Mouse (Mus musculus) kidney, adult 18-20 months (tissue): ENCODE data around the gene Armh4.
"Not testable (repeated sequence)": the region's sequence is repeated elsewhere in the genome, so short reads cannot be mapped to it uniquely, and the experiment has no call there.

Source experiments
- DNase-seq: peaks from one replicate; pipeline ENCODE4 v3.0.0; 2021

The Armh4 gene

DNA sequence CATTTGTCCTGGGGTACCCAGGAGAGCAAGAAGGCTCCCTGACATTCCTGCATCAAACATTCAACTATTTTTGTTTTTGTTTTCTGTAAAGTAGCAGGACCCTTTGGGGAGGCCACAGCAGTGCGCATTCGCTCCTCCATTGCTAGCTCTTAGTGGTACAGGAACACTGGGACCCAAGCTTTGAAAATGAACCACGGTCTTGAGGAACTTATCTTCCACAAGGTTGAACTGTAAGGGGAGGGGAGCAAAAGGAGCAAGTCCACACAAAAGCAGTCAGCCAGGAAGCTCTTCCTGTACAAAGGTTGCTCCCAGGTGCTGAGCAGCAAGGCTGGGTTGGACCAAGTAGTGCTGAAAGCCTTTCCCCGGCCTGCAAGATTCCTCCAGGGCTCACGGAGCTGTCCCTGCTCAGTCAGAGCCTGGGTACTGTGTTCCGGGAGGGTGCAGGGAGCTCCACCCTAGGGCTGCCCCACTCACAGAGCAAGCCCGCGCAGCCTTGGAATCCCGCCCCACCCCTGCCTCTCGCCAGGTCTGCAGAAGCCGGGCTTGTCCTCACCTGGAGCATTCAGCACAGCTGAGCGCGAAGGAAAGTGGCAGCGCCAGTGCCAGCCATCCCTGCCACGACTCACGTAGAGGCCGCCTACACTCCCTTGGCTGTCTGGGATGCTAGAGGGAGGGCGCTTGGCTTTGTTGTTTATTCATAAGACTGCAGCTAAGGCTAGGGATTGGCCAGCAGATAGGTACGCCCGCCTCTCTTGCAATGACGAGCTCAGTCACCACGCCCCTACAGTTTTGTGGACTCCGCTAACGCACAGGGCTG is at the start of gene Armh4:
TSS of gene Armh4 (minus strand) at position 669 of the 817 bp plus-strand sequence.
- peak; percentile 71 for DNase-seq

DNA sequence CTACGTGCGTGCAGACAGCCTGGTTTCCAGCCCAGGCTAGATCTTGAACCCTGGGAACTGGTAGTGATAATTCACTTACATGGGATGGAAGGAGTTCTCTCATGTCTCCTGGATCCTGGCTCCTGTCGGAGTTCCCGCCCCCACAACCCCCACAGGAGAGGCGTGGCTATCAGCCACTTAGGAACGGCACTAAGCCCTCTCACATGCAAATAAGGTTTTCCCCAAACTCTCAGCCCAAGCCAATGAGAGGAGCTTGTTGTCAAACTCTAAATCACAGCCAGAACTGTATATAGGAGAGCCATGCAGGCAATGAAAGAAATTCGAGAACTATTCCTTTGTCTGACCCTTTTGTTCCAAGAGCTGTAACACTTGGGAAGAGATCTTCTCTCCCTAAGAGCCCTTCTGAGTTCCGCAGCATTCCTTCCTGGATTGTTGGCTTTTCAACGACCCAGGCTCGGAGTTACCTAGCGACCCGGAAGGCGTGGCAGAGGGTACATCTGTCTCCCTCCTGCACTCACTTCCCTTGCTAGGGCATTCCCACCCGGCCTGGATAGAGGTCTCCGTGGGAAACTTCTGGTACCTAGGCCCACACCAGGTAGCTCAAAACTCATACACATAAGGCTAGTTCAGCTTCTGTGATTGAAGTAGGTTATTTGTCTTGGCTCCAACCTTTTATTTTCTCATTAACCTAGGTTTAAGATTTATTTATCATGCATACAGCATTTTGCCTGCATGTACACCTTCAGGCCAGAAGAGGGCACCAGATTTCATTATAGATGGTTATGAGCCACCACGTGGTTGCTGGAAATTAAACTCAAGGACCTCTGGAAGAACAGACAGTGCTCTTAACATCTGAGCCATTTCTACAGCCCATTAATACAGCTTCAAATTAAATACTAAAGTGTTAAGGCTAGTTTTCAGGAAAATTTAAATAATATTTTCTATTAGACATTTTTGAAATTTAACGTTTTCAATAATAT is 46.3 kb upstream of the Armh4 start:
- DNase-seq: no peak

DNA sequence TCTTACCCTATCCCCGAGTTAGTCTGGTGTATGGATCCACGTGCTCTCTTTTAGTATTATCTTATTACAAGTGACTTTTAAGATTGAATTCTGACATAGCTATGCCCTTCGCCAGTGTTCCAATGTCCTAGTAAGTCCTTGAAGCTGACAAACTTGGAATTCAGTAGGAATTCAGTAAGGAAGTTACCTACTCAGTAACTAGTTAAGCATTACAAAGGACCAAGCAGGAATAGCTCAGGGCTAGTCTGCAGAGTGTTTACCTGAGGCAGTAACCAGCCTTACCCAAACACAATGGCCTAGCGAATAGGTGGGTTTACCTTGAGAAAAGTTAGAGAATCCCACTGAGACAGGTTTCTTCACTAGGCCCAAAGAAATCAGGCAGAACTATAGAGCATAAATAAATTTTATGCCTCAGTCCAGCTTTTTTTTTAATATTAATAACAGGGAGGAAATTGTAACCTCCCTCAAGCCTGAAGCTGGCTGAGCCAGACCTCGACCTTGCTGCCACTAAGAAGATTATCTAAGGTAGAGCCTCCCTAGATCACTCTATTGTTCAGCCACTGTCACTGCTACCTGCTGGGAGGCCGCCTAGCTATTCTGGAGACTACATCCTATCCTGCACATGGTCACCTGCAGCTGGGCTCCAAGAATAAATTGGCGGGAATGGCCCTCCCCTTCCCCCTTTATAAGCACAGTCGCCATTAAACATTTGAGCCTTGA is 36.7 kb upstream of the Armh4 start:
- not testable (repeated sequence) for DNase-seq

DNA sequence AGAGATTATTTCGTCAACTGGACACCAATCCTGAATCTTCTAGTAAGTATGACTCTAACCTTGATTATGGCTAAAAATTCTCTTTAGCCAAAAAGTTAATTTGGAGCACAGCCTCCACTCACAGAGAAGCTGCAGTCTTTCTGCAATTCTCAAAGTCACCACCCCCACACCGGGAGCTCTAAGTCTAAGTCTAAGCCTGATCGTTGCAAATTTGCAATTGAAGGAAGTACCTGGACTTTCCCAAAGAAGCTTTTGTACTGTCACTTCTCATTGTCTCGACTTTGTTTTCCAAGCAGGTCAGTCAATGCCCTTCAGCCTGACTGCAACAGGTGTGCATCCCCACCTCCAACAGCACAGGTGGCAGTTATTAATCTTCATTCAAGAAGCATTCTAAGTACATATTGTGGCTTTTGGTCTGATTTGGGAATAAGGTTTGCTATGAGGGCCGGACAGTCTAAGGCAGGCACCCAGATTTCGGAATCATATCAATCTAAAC is 35.6 kb upstream of the Armh4 start:
- DNase-seq: not testable (repeated sequence)

DNA sequence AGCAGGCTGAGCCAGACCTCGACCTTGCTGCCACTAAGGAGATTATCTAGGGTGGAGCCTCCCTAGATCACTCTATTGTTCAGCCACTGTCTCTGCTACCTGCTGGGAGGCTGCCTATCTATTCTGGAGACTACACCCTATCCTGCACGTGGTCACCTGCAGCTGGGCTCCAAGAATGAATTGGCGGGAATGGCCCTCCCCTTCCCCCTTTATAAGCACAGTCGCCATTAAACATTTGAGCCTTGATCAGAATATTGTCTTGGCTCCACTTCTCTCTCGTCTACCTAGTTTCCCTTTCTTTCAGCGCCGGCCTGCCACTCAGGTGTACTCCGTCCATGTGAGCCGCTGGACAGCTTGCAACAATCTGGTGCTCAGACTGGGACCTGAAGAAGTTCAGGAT is 29.8 kb upstream of the Armh4 start:
- not testable (repeated sequence) for DNase-seq

DNA sequence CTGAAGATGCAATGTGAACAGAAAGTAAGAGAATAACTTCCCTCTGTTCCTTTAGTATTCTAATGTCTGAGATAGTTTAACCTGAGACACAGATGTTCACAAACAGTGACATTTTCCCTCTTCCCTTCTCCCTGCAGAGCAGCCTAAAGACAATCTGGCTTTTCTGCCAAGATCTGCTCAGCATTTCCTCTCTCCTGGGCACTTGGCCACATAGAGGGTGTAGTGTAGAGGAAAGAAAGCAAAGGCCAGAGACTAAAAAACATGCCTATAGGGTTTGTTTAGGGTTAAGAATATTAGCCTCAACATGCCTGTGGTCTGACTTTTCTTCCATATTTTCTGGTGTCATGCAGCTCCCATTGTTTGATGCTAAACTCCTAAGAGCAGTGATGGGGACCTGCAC is 21.9 kb upstream of the Armh4 start:
- not testable (repeated sequence) for DNase-seq

DNA sequence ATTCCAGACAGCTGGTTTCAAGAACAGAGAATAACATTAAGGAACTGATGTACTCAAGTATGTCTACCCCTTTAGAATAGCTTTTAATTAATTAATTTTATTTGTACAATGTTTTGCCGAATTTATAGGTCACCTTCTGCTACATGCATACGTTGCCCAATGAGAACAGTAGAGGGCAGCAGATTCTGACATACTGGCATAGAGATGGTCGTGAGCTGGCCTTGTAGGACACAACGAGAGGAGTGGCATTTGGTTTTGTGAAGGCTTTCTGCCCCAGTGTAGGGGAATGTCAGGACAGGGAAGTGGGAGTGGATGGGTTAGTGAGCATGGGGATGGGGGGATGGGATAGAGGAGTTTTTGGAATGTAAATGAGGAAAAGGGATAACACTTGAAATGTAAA is 18.3 kb upstream of the Armh4 start:
- DNase-seq: no peak

DNA sequence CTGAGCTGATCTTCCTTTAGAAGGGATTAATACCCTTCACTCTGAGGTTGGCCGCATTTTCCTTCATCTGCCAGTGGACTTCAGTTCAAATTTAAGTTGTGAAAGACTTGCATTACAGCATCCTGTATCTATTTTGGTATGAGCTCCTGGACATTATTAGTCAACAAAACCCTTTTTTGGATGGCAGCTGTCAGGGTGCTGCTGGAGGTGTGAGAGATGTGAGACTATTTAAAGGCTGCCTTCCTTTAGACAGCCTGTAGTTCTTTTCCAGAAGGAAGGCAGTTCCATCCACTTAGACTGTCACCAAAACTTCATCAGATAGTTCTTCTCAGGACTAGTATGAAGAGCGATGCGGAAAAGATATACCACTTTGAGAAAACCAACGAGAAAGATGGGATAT is 10.8 kb upstream of the Armh4 start:
- DNase-seq: no peak

DNA sequence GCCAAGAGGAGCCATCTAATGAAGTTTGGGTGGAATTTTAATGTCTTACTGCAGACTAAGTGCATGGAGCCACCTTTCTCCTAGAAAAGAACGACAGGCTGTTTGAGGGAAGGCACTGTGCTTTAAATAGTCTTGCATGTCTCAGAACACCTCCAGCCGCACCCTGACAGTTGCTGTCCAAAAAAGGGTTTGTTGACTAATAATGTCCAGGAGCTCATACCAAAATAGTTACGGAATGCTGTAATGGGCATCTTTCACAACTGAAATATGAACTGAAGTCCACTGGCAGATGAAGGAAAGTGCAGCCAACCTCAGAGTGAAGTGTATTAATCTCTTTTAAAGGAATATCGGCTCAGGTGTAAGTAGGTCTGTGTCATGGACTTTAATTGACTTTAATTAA is 7.4 kb upstream of the Armh4 start:
- DNase-seq: no peak

DNA sequence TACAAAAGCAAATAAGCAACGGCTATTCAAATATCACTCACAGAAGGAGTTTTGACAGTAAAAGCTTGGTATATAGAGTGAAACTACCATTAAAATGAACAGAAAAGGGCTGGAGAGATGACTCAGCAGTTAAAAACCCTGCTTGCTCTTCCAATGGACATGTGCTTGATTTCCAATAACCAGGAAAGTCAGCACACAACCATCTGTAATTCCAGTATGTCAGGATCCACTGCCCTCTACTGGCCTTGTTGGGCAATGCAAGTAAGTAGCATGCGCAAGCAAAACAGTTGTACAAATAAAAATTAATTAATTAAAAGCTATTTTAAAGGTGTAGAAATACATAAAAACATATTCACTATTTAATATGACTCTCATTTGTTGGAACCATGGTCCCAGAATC is 2.6 kb upstream of the Armh4 start:
- peak; percentile 59 for DNase-seq

DNA sequence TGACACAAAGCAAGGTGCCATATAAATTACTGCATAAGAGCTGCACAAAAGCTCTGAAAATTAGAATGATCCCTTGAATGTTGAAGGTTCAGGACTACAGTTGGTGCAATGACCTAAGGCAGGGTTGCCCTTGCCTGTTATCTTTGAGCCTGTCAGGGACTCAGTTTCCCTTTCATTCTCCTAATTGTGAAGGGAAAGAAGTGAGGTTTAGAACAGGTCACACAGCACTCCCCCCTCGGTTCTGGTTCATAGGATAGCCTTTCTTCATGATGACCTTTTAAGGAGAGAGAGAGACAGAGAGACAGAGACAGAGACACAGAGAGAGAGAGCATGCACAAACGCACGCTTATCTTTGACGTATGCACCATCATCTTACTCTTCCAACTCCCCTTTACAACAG is 683 bp upstream of the Armh4 start:
- no peak for DNase-seq

DNA sequence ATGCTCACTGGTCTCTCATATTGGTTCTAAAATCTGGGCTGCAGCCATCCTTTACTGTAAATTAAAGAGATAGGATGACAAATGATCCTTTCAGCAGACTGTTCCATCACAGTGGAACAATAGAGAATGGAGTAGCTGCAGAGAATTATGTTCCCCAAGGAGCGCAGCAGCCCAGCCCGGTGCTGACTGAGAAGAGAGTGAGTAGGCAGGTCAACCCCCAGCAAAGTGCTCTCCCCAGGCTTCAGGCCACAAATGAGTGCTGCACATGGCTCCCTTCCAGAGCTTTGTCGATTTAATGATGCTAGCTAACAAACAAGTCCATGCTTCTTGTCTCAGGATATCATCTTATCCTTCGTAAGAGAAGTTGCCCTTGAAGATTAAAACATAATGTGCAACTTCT is 2.8 kb downstream of the Armh4 start:
- no peak for DNase-seq

DNA sequence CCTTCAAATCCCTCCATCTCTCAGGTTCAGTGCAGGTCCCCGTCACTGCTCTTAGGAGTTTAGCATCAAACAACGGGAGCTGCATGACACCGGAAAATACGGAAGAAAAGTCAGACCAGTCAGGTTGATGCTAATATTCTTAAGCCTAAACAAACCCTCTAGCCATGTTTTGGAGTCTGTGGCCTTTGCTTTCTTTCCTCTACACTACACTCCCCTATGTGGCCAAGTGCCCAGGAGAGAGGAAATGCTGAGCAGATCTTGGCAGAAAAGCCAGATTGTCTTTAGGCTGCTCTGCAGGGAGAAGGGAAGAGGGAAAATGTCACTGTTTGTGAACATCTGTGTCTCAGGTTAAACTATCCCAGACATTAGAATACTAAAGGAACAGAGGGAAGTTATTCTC is 5.6 kb downstream of the Armh4 start:
- DNase-seq: not testable (repeated sequence)

DNA sequence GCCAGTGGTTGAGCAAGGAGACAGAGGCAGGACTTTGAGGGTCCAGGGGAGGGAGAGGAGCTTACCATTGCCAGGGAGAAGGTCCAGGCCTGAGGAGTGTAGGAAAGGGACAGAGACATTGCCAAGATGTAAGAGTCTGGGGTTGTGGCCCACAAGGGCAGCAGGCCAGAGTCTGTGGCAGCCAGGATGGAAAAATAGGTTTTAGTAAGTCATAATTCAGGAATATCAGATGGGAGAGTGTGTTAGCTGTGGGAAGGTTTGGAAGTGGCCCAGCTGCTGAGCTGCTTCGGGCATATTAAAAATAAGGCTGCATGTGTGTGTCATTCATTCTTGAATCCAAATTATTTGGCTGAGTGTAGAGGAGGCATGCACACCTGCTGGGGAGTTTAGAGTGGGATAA is 11.4 kb downstream of the Armh4 start:
- DNase-seq: no peak

DNA sequence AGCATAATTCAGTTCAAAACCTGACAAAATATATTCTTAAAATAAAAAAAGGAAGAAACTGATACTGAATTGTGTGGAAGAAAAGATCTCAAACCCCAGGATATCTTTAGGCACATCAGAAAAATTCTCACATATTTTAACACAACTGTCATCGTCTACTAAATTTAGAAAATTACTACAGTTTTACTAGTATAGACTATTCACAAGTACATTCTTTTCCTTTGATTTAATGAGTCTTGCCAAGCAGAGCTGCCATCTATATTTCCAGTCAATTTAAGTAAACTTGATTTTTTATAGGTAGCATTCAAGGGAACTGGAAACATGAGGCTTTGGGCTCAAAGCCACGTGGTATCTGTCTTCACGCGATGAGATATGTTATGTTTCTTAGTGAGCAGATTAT is 16.6 kb downstream of the Armh4 start:
- DNase-seq: no peak

DNA sequence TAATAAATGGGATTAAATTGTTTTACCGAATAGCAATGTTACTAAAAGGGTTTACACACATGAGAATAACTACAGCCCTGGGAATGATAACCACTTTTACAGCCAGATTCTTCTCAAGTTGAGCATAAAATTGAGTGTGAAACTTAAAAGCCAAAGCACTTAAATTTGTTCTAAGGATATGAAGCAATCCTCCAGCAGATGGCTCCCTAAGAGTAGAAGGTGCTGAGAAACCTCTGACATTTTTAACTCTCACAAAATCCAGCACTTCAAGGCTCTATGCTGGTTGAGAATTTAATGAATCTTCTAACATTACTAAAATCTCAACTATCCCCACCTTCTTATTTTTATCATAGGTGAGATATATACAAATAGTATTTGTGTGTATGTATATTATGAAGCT is 27.3 kb downstream of the Armh4 start:
- no peak for DNase-seq

DNA sequence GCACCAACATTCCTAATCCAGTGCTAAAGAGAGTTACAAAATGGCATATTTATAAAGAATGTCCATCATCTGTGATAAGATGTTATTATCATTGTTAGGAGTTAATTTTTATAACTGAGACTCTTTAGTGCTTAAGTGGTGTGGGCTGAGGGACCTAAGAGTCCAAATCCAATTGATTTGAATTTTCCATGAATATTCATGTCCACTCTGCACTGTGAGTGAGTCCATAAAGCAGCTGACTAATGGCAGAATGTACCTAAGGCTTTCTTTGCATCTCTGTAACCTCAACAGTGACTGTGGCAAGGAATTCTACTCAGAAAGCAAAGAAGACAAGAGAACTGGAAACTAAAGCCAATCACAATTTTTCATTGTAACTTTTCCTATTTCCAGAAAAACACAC is 30.6 kb downstream of the Armh4 start:
- DNase-seq: no peak

DNA sequence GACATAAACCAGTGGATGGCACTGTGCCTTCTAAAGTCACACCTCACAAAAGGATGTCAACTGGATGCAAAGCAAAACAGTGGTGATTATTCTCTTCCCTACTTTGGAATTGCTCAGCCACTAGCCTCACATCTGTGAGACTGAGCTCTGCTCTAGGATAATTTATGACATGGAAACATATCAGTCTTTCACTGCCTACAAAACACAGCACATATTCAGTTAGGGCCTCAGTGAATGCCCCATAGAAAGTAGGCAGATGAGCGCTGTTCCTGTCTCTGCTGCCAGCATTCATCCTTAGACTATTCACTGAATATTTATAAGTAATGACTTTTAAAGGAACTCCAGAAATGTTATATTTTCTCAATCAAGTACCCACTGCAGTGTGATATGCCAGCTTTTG is 37.3 kb downstream of the Armh4 start:
- DNase-seq: no peak

DNA sequence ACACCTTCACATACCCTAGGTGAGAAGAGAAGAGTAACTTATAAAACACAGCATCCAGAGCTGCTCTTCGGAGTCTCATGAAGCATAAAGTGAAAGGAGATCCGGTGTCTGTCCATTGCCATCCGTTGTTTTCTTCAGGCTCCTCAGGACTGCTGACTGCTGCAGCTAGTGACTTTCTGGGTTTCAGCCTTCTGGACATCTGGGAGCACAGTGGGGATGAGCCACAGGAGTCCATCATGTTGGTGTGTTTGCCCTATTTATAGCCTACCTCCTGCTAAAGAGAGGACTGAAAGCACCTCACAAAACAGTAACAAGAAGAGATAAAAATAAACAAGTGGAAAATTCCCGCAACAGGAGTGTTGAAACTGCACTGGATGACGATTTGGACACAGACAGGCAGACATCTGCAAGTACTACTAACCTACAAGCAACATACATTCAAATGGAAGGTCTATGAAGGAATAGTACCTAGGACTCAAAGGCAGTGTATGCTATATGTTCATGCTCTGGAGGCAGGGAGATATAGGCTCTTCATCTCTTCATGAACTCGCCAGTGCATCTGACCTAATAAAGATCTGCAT is 39.1 kb downstream of the Armh4 start:
- no peak for DNase-seq

DNA sequence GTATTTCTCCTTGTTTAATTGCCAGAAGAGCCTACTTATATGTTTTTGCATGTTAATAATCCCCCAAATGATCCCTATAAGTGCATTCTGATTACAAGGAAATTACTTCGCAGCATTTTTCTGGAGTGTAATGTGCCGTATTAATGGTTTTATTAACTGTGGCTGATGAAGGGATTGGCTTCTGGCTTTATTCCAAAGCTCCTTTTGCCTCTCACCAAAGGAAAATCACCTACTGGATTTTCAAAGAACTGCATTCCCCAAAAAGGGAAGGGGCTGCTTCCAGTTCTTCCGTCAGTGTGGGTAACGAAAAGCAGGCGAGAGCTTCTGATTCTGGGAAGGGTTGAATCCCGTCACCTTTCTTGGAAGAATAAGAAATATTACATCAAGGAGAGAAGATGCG is 43.9 kb downstream of the Armh4 start:
- DNase-seq: no peak

DNA sequence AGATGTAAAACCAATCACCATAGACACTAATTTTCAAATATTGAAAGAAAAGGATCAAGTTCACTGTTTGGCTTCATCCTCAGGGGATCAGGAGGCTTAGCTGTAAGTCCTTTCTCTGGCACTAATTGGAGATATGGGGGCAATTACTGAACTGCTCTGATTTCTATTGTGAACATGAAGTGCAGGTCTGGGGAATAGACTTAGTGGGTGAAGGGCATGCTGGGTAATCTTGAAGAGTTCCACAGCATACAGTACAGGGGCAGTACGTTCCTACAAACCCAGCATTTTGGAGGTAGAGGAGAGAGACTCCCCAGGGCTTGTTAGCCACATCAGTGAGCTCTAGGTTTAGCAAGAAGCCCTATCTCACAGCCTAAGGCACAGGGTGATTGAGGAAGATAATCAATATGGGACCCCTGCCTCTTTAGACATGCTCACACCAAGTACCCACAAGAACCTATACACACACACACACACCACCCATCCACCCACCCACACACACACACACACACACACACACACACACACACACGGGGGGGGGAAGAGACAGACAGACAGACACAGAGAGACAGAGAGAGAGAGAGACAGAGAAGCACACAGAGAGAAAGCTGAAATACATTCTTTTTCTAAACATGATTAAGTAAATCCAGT is 44.6 kb downstream of the Armh4 start:
- no peak for DNase-seq

DNA sequence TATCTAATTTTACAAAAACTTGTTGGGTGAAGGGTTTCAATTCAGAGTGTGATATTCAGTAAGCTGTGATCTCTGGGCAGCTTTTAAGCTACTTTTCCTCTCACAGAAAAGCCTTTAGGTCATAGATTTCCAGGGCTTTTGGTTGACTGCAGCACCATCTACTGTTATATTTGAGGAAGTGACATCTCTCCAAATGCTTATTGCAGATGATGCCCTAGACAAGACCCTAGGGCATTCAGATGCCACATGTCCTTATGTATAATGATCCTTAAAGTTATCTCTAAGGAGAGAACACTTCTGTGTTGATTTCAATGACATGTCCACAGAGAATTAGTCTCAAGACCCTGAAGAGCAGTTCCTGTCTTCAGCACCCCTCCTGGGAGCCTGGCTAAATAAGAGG is 49.2 kb downstream of the Armh4 start:
- DNase-seq: no peak
